Mouse (Mus musculus): ENCODE results near the gene Wscd1. TPM values are rescaled to one million over a fixed set of nuclear protein-coding genes. Genes with fewer than 3 reads are reported as not detected.

Wscd1 gene
- polyA plus RNA-seq, 1 experiment from 2014 or later = 82.5 TPM

DNA sequence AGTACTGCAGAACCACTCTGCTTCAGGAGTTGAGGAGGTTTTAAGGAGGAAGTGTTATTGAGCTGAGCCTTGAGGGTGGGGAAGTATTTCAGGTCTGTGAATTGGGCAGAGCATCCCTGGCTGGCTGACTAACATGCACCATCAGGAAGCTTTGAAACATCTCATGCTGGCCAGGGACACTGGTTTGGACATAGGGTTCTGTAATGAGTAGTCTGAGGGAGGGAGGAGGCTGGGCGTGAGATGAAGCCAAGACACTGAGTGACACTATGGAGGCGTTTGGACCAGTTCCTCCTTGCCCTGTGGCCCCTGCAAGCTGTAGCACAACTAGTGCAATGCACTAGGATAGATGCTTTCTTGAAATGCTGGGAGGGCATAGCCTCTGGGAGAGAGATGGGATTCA lies 5.4 kb downstream of the Wscd1 start:
- H3K27me3 ChIP-seq = no peaks in the 10 kb centered on the region
- 60% methylated on average over 2 of the region's 2 CpGs for WGBS
- no peaks in the 10 kb centered on the region for H3K9me3 ChIP-seq
- H3K4me2 ChIP-seq (replicated peaks) = peak overlapping the region; percentile 78
- H3K4me3 ChIP-seq (replicated peaks) = 0 out of 2 replicates have a peak overlapping the region, but pooled peaks have one; percentile 4
- no peak for ATAC-seq
- H3K27ac ChIP-seq = peak overlapping the region; percentile 91
- H3K36me3 ChIP-seq = peaks cover 8% of the 10 kb centered on the region
- H3K4me1 ChIP-seq (replicated peaks) = peaks cover 90% of the 10 kb centered on the region
- H3K9ac ChIP-seq (replicated peaks) = peak overlapping the region; percentile 5; the same call in 1 of the 2 replicates

DNA sequence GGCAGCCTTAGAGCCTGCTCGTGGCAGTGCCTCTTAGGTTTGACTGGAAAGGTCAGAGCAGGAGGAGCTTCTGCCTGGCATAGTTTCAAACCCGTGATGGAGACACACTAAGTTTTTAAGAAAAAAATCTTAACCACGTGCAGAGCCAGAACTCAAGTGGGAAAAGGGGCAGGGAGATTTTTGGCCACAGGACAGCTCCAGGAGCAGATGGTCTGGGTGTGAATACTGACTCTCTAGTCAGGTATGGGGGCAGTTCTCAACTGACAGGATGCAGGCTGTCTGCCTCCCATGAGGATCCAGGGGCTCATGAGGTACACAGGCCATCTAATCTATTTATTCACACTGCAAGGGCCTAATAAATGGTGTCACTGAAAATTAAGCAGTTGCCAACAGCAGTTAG lies 6.6 kb downstream of the Wscd1 start:
- WGBS = 22% methylated on average over 3 of the region's 3 CpGs
- Histone ChIP-seq H3K9ac (replicated peaks) (no peak overlapping the region; the same call in 1 of the 2 replicates), H3K9me3 (no peaks in the 10 kb centered on the region), H3K4me2 (replicated peaks) (peak overlapping the region; percentile 78), H3K27me3 (no peaks in the 10 kb centered on the region), H3K4me3 (replicated peaks) (no peak overlapping the region), H3K36me3 (peaks cover 20% of the 10 kb centered on the region), H3K4me1 (replicated peaks) (peaks cover 99% of the 10 kb centered on the region), H3K27ac (peak overlapping the region; percentile 91)
- ATAC-seq = no peak

DNA sequence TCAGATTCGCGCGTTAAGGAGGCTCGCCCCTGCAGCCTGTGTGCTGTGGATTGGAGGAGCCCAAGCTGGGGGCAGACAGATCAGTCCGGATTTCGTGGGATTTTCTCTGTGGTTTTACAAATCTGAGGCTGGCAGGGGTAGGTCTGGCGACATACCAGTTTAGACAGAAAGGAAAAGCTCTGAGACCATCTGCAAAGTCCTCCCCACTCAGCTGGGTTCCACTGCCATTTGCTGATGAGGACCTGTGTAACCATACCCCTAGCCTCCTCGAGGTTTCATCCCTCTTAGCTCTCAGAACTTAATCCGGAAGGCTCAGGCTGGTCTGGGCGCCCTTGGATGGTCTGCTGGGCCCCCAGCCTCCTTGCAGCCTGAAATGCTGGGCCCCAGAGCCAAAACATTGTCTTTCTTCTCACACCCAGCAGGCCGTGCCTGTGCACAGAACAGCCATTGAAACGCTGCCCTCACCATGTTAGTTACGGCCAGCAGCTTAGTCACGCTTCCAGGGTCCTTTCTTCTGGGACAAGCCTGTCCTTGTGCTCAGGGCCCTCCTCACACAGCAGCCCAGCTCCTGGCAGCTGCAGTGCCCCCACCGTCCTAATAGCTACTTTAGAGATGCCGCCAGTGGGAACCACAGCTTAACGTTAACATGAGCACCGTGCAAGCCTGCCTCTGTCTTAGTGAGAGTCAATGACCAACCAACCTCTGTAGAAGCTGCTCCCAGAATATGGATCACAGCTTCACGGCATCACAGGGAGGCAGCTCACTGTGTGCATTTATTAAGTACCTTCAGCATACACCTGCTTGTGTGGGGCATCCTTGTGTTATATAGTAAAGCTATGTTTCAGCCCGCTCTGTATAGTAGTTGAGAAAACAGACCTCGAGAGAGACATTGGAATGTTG lies 8.7 kb downstream of the Wscd1 start:
- H3K9ac ChIP-seq (replicated peaks) = 0 out of 2 replicates have a peak overlapping the region, but pooled peaks have one; percentile 39
- H3K4me3 ChIP-seq (replicated peaks) = no peak overlapping the region
- H3K36me3 ChIP-seq = peaks cover 21% of the 10 kb centered on the region
- H3K9me3 ChIP-seq = no peaks in the 10 kb centered on the region
- ATAC-seq = peak; percentile 93
- H3K4me2 ChIP-seq (replicated peaks) = peak overlapping the region; percentile 25
- H3K27me3 ChIP-seq = no peaks in the 10 kb centered on the region
- WGBS = 7% methylated on average over 21 of the region's 21 CpGs
- peaks cover 100% of the 10 kb centered on the region for H3K4me1 ChIP-seq (replicated peaks)
- H3K27ac ChIP-seq = peak overlapping the region; percentile 91

DNA sequence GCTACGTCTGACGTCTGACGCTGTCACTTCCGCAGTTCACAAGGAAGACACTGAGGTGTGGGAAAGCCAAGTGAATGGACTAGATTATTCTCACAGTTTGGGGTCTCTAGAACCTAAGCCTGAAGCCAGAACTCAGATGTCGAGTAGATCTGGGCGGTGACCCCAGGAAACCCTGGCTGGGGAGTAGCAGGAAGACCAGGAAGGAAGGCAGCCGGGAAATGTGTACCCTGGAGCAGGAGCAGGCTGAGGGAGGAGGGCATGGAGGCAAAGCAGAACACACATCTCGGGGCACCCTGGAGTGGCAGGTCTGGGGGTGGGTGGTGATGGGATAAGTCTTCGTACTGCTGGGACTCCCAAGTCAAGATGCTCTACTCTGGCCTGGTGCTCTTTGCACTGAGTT lies 11.3 kb downstream of the Wscd1 start:
- no peak overlapping the region for H3K9ac ChIP-seq (replicated peaks)
- 0 out of 2 replicates have a peak overlapping the region, but pooled peaks have one; percentile 11 for H3K27ac ChIP-seq
- WGBS = 83% methylated on average over 9 of the region's 9 CpGs
- H3K36me3 ChIP-seq = peaks cover 31% of the 10 kb centered on the region
- H3K4me2 ChIP-seq (replicated peaks) = no peak overlapping the region
- H3K4me1 ChIP-seq (replicated peaks) = peaks cover 100% of the 10 kb centered on the region
- no peaks in the 10 kb centered on the region for H3K27me3 ChIP-seq
- no peaks in the 10 kb centered on the region for H3K9me3 ChIP-seq
- H3K4me3 ChIP-seq (replicated peaks) = no peak overlapping the region
- ATAC-seq = no peak

DNA sequence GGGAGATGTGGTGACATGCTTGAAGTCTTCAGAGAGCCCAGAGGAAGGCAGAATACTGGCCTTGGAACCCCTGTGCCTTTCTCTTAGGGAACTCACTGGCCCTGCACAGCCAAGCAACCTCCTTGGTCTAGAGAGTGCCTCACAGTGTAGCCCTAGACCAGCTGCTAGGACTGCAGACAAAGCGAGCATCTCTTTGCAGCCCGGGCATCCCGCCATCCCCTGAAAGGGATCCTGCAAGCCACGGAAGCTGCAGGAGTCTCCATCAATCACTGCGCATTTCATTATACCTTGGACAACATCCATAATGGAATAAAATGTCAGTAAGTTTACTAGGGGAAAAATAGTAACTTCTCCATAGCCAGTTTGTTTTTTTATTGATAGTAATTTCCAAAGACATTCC lies 13.4 kb downstream of the Wscd1 start:
- H3K36me3 ChIP-seq = peaks cover 53% of the 10 kb centered on the region
- 0 out of 2 replicates have a peak, but pooled peaks have one; percentile 31 for ATAC-seq
- H3K4me1 ChIP-seq (replicated peaks) = peaks cover 78% of the 10 kb centered on the region
- peak overlapping the region; percentile 87 for H3K27ac ChIP-seq
- no peak overlapping the region for H3K4me3 ChIP-seq (replicated peaks)
- no peaks in the 10 kb centered on the region for H3K27me3 ChIP-seq
- 5% methylated on average over 5 of the region's 5 CpGs for WGBS
- H3K9me3 ChIP-seq = no peaks in the 10 kb centered on the region
- 0 out of 2 replicates have a peak overlapping the region, but pooled peaks have one; percentile 1 for H3K9ac ChIP-seq (replicated peaks)
- no peak overlapping the region for H3K4me2 ChIP-seq (replicated peaks)

DNA sequence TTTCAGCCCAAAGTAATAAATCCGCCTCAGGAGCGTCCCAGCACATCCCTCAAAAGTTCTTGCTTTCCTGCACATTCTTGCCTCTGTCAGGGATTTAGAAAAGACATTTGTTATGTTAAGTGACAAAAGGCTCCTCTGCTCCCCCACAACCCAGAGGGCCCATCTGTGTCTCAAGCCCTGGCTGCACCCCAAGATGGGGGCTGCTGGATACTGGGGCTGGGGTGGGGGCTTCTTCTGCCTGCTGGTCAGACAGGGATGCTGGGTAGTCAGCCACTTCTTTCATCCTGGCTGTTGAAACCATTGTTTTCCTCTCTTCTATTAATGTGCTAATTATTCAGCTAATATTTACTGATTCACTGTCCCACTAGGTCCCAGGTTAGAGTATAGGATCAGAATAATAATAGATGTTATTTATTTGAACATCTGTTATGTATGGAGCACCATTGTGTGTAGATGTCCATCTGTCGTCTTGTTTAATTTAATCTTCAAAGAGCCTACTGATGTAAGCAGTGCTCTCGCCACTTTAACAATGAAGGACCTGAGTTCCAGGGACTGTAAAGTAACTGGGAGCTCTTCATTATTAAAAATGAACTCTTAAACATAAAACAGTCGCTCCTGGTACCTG lies 14.0 kb downstream of the Wscd1 start:
- 19% methylated on average over 5 of the region's 5 CpGs for WGBS
- Histone ChIP-seq H3K9ac (replicated peaks) (no peak overlapping the region), H3K9me3 (no peaks in the 10 kb centered on the region), H3K27ac (peak overlapping the region; percentile 87), H3K4me2 (replicated peaks) (no peak overlapping the region), H3K4me3 (replicated peaks) (no peak overlapping the region), H3K36me3 (peaks cover 58% of the 10 kb centered on the region), H3K4me1 (replicated peaks) (peaks cover 72% of the 10 kb centered on the region), H3K27me3 (no peaks in the 10 kb centered on the region)
- ATAC-seq = peak; percentile 57

DNA sequence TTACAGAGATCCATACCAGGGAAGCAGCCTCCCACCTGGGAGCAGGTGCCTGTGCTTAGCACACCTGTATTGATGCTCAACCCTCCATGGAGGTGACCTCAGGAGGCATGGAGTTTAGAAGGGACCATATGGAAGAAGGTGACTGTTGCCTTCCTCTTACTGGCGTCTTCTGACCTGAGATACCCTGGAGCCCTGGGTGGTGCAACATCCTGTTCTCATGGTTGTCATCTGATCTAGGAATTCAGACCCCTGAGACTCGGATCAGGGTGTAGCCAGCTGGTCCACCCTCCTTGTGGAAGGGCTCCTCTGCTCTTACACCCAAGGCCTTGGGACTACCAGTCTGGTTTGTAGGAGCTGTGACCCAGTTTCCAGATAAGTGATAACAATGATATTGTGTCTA lies 15.0 kb downstream of the Wscd1 start:
- H3K4me2 ChIP-seq (replicated peaks) = no peak overlapping the region
- H3K9me3 ChIP-seq = no peaks in the 10 kb centered on the region
- H3K27me3 ChIP-seq = no peaks in the 10 kb centered on the region
- peaks cover 60% of the 10 kb centered on the region for H3K36me3 ChIP-seq
- H3K4me1 ChIP-seq (replicated peaks) = peaks cover 62% of the 10 kb centered on the region
- no peak overlapping the region for H3K4me3 ChIP-seq (replicated peaks)
- 76% methylated on average over 2 of the region's 2 CpGs for WGBS
- H3K9ac ChIP-seq (replicated peaks) = no peak overlapping the region
- peak overlapping the region; percentile 87; the same call in 1 of the 2 replicates for H3K27ac ChIP-seq
- no peak for ATAC-seq

DNA sequence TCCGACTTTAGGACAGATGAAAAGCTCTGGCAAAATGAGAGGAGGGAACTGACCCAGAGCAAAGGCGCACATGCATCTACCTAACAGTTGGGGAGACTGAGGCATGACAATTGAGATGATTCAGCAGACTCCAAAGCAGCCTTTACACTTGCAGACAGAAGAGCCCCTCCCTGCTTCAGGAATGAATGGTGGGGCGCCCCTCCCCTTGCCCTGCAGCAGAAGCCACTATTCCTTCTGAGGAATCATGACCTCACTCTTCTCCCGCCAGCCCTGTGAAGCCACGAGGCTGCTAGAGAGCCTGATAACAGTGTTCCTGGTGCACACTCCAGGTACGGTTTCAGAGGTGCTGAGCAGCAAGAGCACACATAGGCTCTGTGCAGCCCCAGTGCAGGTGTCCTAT lies 15.6 kb downstream of the Wscd1 start:
- Histone ChIP-seq H3K36me3 (peaks cover 60% of the 10 kb centered on the region), H3K27ac (no peak overlapping the region), H3K4me3 (replicated peaks) (no peak overlapping the region), H3K27me3 (no peaks in the 10 kb centered on the region), H3K9ac (replicated peaks) (no peak overlapping the region), H3K4me2 (replicated peaks) (no peak overlapping the region), H3K4me1 (replicated peaks) (peaks cover 62% of the 10 kb centered on the region), H3K9me3 (no peaks in the 10 kb centered on the region)
- WGBS = 66% methylated on average over 6 of the region's 6 CpGs
- ATAC-seq = no peak

DNA sequence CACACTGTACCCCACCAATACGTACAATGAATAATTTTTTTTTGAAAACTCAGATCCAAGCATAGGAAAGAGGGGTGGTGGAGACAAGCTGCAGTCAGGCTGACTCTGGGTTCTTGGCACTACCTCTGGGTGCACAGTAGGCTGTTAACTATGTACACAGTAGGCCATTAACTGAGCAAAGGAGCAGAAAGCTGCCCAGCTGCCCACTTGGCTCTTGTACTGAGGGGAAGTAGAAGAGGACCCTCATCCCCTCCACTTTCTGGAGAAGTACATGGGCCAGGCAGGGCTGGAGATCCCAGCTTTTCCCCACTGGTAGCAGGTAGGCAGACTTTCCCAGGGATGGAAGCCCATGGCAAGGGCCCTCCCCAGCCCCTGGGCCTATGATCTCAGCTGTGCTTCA lies 16.7 kb downstream of the Wscd1 start:
- Histone ChIP-seq H3K27me3 (no peaks in the 10 kb centered on the region), H3K36me3 (peaks cover 59% of the 10 kb centered on the region), H3K27ac (no peak overlapping the region), H3K4me1 (replicated peaks) (peaks cover 55% of the 10 kb centered on the region), H3K9me3 (no peaks in the 10 kb centered on the region), H3K4me3 (replicated peaks) (no peak overlapping the region), H3K9ac (replicated peaks) (no peak overlapping the region), H3K4me2 (replicated peaks) (no peak overlapping the region)
- WGBS = 97% methylated on average over 1 of the region's 1 CpGs
- no peak for ATAC-seq

DNA sequence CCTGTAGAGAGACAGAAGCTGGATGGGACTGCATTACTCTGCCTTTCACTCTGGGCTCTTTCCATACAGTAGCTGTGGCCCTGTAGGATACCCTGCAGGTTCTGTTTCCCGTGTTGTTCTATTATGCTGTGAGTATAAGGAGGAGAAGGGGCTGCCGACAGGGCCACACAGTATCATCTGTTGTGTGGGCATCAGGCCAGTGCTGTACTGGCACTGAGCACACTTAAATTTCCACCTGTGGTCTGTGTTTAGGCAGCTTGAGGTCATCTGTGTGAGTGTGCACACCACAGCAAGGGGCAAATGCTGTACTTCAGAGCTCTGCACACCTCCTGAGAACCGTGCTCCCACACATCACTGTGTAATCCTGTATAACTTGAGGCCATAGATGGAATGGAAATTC lies 18.0 kb downstream of the Wscd1 start:
- no peaks in the 10 kb centered on the region for H3K9me3 ChIP-seq
- peaks cover 54% of the 10 kb centered on the region for H3K4me1 ChIP-seq (replicated peaks)
- H3K4me2 ChIP-seq (replicated peaks) = no peak overlapping the region
- H3K27ac ChIP-seq = no peak overlapping the region
- no peak for ATAC-seq
- H3K36me3 ChIP-seq = peaks cover 71% of the 10 kb centered on the region
- H3K4me3 ChIP-seq (replicated peaks) = no peak overlapping the region
- no peak overlapping the region for H3K9ac ChIP-seq (replicated peaks)
- H3K27me3 ChIP-seq = no peaks in the 10 kb centered on the region
- 83% methylated on average over 3 of the region's 3 CpGs for WGBS

DNA sequence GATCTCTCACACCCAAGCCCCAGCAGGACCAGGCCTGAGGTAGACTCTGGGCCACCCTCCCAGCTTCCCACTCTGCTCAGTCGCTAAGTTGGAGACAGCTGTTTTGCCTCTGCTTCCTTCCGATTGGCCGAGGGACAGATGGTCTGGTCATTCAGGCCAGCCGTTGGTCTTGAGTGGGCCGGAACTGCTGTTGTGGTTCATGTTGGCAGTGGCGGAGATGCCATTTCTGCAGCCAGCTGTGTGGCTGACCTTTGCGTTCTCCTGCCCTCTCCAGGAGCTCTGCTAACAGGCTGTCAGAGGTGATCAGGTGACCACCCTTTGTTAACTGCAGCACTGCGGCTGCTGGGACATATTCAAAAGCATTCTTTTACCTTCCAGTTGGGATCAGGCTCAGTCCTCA lies 20.0 kb downstream of the Wscd1 start:
- ATAC-seq = no peak
- no peak overlapping the region for H3K27ac ChIP-seq
- H3K27me3 ChIP-seq = no peaks in the 10 kb centered on the region
- no peak overlapping the region for H3K9ac ChIP-seq (replicated peaks)
- H3K4me2 ChIP-seq (replicated peaks) = no peak overlapping the region
- H3K36me3 ChIP-seq = peaks cover 74% of the 10 kb centered on the region
- no peaks in the 10 kb centered on the region for H3K9me3 ChIP-seq
- WGBS = 68% methylated on average over 8 of the region's 8 CpGs
- peaks cover 53% of the 10 kb centered on the region for H3K4me1 ChIP-seq (replicated peaks)
- no peak overlapping the region for H3K4me3 ChIP-seq (replicated peaks)

DNA sequence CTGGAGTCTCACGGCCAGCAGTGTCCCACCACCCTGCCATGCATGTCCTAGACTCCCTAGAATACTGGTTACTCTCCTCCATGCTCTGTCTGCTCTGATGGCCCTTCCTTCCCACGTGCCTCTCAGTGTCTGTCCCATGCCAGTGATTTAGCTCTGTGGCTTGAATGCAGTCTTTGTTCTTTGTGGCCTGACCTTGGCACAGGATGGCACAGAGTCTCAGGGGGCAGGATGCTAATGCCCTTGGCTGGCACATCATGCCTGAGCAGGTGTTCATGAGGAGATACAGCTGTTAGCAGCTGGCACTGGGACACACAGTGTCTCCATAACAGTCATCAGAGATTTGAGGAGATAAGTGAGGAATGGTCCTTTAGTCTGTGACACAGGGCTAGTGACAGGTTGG lies 20.8 kb downstream of the Wscd1 start:
- H3K4me2 ChIP-seq (replicated peaks) = no peak overlapping the region
- 0 out of 2 replicates have a peak overlapping the region, but pooled peaks have one; percentile 9 for H3K27ac ChIP-seq
- peaks cover 77% of the 10 kb centered on the region for H3K36me3 ChIP-seq
- WGBS = 70% methylated on average over 2 of the region's 2 CpGs
- ATAC-seq = no peak
- peaks cover 47% of the 10 kb centered on the region for H3K4me1 ChIP-seq (replicated peaks)
- H3K9ac ChIP-seq (replicated peaks) = no peak overlapping the region
- H3K27me3 ChIP-seq = no peaks in the 10 kb centered on the region
- no peaks in the 10 kb centered on the region for H3K9me3 ChIP-seq
- no peak overlapping the region for H3K4me3 ChIP-seq (replicated peaks)
